Mouse (Mus musculus): ENCODE results near the gene Ntmt1. TPM values are rescaled to one million over a fixed set of nuclear protein-coding genes. Genes with fewer than 3 reads are reported as not detected.

Ntmt1 gene
- polyA plus RNA-seq, 1 experiment from 2014 or later = 102 TPM

DNA sequence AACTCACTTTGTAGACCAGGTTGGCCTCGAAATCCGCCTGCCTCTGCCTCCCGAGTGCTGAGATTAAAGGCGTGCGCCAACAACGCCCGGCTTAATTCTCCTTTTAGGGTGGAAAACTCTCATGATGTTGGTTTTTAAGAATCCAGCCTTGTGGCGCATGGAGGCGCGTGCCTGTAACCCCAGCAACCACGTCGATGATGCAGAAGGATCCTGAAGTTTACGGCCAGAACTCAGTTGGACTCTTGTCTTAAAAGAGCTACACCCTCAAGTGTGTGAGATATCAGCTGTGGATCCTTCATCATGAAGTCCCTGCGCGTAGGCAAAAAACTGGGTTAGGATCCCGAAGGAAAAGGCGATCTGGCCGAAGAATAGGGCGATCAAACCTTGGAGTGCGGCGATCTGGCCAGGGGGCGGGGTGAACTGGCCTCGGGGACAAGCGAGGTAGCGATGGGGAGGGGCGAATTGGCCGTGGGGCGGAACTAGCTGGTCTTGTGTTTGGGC, 429 bp upstream of the Ntmt1 start:
- ATAC-seq (ENCODE audit: low FRiP score) = peak; percentile 38
- 5% methylated on average over 28 of the region's 28 CpGs for whole genome bisulfite sequencing

DNA sequence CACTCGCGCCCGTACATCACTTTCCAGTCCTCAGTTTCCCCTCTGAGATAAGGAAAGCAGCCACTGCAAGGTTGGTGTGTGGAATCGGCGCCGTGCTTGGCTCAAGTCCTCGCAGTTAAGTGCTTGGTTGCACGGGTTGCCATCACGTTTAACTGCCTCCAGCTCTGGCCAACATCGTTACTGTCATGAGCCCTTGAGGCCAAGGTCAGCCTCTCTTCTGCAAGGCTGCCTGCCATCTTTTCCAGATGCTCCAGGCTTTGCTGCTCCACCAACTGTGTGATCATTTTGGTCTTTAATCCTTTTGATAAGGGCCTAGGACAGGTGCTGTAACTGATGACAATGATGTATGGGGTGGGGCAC, 650 bp downstream of the Ntmt1 start:
- H3K36me3 ChIP-seq = peaks cover 14% of the 10 kb centered on the region
- peaks cover 27% of the 10 kb centered on the region for H3K4me1 ChIP-seq
- peak overlapping the region; percentile 79 for H3K4me2 ChIP-seq (replicated peaks)
- 6% methylated on average over 10 of the region's 10 CpGs for WGBS
- H3K9ac ChIP-seq = peak overlapping the region; percentile 94
- H3K27ac ChIP-seq = peak overlapping the region; percentile 84
- H3K4me3 ChIP-seq = peak overlapping the region; percentile 80
- ATAC-seq (ENCODE audit: low FRiP score) = no peak
- no peaks in the 10 kb centered on the region for H3K9me3 ChIP-seq (replicated peaks)
- peaks cover 6% of the 10 kb centered on the region for H3K27me3 ChIP-seq

More for the DNA sequence above, 429 bp upstream of the Ntmt1 start:
- H3K4me3 ChIP-seq = peak overlapping the region; percentile 80
- peaks cover 3% of the 10 kb centered on the region; the same call in 1 of the 2 replicates for H3K36me3 ChIP-seq
- H3K9ac ChIP-seq = peak overlapping the region; percentile 94
- peak overlapping the region; percentile 84 for H3K27ac ChIP-seq
- H3K27me3 ChIP-seq = peaks cover 16% of the 10 kb centered on the region
- peak overlapping the region; percentile 79 for H3K4me2 ChIP-seq (replicated peaks)
- H3K9me3 ChIP-seq (replicated peaks) = no peaks in the 10 kb centered on the region
- H3K4me1 ChIP-seq = peaks cover 27% of the 10 kb centered on the region

DNA sequence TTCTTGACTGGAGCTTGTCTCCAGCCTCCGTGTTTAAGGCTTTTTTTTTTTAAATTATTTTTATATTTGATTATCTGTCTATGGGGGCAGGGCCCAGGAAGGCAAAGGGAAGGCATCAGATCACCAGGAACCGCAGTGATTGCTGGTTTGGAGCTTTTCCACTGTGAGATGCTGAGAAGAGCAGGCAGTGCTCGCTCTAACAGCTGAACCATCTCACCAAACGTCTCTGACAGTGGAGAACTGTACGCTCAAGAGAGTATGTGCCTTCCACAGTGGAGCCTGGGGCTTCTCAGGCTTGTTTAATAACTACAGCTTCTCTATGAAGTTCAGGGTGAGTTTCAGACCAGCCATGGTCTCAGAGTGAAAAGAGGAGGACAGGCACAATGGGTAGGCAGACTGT, 1.9 kb downstream of the Ntmt1 start:
- H3K27me3 ChIP-seq = no peaks in the 10 kb centered on the region
- H3K4me1 ChIP-seq = peaks cover 27% of the 10 kb centered on the region
- peak overlapping the region; percentile 79 for H3K4me2 ChIP-seq (replicated peaks)
- peaks cover 26% of the 10 kb centered on the region for H3K36me3 ChIP-seq
- no peak overlapping the region; the same call in 1 of the 2 replicates for H3K9ac ChIP-seq
- H3K9me3 ChIP-seq (replicated peaks) = no peaks in the 10 kb centered on the region
- no peak for ATAC-seq (ENCODE audit: low FRiP score)
- H3K27ac ChIP-seq = no peak overlapping the region
- 87% methylated on average over 5 of the region's 5 CpGs for WGBS
- peak overlapping the region; percentile 14; the same call in 1 of the 2 replicates for H3K4me3 ChIP-seq

DNA sequence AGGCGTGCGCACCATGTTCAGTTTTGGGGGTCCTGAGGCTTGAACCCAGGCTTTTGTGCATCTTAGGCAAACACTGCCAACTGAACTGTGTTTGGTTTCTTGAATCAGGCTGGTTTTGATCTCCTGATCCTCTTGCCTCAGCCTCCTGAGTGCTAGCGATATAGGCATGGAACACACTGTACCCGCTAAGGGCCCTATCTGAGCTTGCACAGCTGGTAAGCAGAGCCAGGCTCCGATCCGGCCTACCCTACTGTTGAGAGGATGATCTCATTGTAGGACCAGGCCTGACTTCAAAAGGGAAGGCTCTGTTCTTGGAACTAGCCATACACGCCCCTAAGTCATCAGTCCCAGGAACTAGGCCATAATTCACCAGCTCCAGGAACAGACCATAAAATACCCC, 2.9 kb downstream of the Ntmt1 start:
- Histone ChIP-seq H3K4me1 (peaks cover 27% of the 10 kb centered on the region), H3K9me3 (replicated peaks) (no peaks in the 10 kb centered on the region), H3K9ac (no peak overlapping the region), H3K4me3 (no peak overlapping the region), H3K36me3 (peaks cover 37% of the 10 kb centered on the region), H3K27me3 (no peaks in the 10 kb centered on the region), H3K4me2 (replicated peaks) (no peak overlapping the region), H3K27ac (no peak overlapping the region)
- WGBS = 95% methylated on average over 7 of the region's 7 CpGs
- no peak for ATAC-seq (ENCODE audit: low FRiP score)

DNA sequence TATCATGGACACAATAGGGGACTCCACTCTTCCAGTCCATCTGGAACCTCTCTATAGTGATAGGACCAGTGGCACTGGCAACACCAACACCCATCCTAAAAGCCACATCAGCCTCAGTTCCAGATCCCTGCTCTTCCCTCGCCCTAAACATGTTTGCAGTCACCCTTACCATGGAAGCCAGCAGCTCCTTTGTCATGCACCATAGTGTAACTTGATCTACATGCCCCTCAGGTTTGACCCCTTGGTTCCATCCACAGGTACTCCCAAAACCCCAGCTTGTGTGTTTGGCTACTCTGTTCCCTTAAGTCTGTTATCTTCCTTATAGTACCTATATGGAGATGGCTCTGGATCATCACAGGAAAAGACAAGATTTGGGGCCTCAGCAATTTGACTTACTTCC, 8.8 kb downstream of the Ntmt1 start:
- peaks cover 83% of the 10 kb centered on the region for H3K36me3 ChIP-seq

DNA sequence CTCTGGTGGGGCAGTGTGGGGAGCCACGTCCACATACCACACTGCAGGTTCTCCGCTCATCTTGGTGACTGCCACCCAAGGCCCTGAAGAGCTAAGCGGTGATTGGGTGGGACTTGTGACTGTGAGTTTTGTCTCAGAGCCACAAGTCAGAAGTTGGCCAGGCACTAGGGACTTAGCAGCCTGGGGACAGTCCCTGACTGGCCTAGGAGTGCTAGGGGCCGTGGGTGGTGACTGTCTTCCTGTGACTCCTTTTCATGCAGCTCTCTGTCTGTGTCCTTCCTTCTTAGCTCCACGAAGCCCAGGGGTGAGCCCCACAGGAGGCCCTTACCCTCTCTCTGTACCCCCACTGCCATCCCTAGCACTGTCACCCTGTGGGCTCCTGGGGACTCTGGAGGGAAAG, 12.2 kb downstream of the Ntmt1 start:
- no peaks in the 10 kb centered on the region for H3K9me3 ChIP-seq (replicated peaks)
- H3K27ac ChIP-seq = no peak overlapping the region
- peaks cover 88% of the 10 kb centered on the region for H3K36me3 ChIP-seq
- H3K27me3 ChIP-seq = no peaks in the 10 kb centered on the region
- no peak overlapping the region for H3K4me3 ChIP-seq
- WGBS = 94% methylated on average over 5 of the region's 5 CpGs
- peaks cover 15% of the 10 kb centered on the region for H3K4me1 ChIP-seq
- H3K9ac ChIP-seq = no peak overlapping the region
- no peak for ATAC-seq (ENCODE audit: low FRiP score)
- H3K4me2 ChIP-seq (replicated peaks) = no peak overlapping the region

More for the DNA sequence above, 8.8 kb downstream of the Ntmt1 start:
- Histone ChIP-seq H3K4me2 (replicated peaks) (no peak overlapping the region), H3K4me1 (no peaks in the 10 kb centered on the region), H3K4me3 (no peak overlapping the region), H3K27me3 (no peaks in the 10 kb centered on the region), H3K9me3 (replicated peaks) (no peaks in the 10 kb centered on the region), H3K9ac (no peak overlapping the region), H3K27ac (no peak overlapping the region)
- no peak for ATAC-seq (ENCODE audit: low FRiP score)
- 95% methylated on average over 1 of the region's 1 CpGs for WGBS

DNA sequence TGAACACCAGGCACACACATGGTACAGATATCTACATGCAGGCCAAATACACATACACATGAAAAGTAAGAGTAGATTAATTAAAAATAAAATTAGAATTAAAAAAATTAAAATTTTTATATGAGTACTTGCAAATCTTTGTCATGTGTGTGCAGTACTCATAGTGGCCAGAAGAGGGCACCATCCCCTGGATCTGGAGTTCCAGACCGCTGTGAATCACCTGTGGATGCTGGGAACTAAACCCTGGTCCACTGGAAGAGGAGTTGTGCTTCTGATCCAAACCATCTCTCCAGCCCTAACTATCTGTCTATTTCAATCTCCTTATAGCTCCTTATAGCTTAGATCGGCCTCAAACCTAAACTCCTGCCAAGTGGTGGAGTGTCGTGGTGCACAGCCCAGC, 13.4 kb downstream of the Ntmt1 start:
- no peak overlapping the region for H3K4me3 ChIP-seq
- H3K9ac ChIP-seq = no peak overlapping the region
- no peaks in the 10 kb centered on the region for H3K9me3 ChIP-seq (replicated peaks)
- peaks cover 15% of the 10 kb centered on the region for H3K4me1 ChIP-seq
- H3K27me3 ChIP-seq = no peaks in the 10 kb centered on the region
- H3K36me3 ChIP-seq = peaks cover 88% of the 10 kb centered on the region
- H3K4me2 ChIP-seq (replicated peaks) = no peak overlapping the region
- no peak overlapping the region; the same call in 1 of the 2 replicates for H3K27ac ChIP-seq
- WGBS = 98% methylated on average over 3 of the region's 3 CpGs
- ATAC-seq (ENCODE audit: low FRiP score) = no peak

DNA sequence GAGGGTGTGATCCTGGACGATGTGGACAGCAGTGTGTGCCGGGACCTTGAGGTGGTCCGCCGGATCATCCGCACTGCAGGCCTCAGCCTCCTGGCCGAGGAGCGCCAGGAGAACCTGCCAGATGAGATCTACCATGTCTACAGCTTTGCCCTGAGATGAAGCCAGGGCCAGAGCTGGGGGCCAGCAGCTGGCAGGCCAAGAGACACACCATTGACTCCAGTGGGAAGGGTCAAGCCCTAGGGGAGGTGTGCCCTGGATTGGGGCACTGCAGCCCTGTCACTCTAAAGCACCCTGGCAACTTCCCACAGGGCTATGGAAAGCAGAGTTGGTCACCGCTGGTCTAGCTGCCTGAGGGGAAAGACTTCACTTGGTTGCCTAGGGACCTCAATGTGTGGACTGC, 14.8 kb downstream of the Ntmt1 start:
- whole genome bisulfite sequencing = 90% methylated on average over 8 of the region's 8 CpGs
- Histone ChIP-seq H3K36me3 (peaks cover 88% of the 10 kb centered on the region), H3K9ac (no peak overlapping the region), H3K27ac (peak overlapping the region; percentile 55), H3K4me1 (peaks cover 28% of the 10 kb centered on the region), H3K4me3 (no peak overlapping the region), H3K9me3 (replicated peaks) (no peaks in the 10 kb centered on the region), H3K27me3 (no peaks in the 10 kb centered on the region), H3K4me2 (replicated peaks) (no peak overlapping the region)
- ATAC-seq (ENCODE audit: low FRiP score) = no peak

DNA sequence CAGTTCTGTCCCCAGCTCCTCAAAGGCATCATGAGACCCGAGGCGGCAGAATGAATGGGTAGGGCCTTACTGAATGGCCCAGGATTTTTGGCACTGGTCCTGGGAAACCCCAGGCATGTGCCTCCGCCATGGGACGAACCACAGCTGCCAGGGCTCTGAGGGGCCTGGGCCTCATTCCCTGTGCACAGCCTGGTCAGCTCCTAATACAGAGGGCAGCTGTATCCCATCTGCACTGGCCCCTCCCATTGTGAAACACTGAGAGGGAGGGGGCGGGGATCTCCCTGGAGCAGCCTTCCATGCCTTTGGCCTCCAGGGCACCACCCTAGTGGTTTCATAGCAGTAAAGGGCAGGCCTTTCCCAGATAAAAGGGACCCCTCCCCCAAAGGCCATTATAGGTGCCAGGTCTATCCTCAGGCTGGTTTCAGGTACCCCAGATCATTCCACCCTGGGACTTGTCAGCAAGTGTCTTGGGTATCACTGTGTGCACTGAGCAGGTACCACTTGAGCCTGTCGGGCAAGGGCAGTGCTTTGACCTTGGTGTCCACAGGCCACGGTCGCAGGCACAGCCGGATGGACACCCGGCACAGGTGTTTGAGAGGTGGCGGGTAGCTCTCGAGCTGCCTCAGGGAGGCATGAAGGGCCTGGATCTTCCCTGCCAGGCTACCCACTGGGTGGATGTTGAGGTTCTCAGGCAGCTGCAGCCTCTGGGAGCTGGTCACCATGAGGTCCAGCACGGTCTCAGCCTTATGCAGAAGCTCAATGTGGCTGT, 15.9 kb downstream of the Ntmt1 start:
- no peaks in the 10 kb centered on the region for H3K27me3 ChIP-seq
- WGBS = 72% methylated on average over 13 of the region's 13 CpGs
- H3K4me2 ChIP-seq (replicated peaks) = no peak overlapping the region
- H3K27ac ChIP-seq = peak overlapping the region; percentile 55; the same call in 1 of the 2 replicates
- peaks cover 29% of the 10 kb centered on the region for H3K4me1 ChIP-seq
- no peaks in the 10 kb centered on the region for H3K9me3 ChIP-seq (replicated peaks)
- peaks cover 79% of the 10 kb centered on the region for H3K36me3 ChIP-seq
- H3K9ac ChIP-seq = no peak overlapping the region
- no peak overlapping the region for H3K4me3 ChIP-seq
- peak; percentile 56; the same call in 1 of the 2 replicates for ATAC-seq (ENCODE audit: low FRiP score)

DNA sequence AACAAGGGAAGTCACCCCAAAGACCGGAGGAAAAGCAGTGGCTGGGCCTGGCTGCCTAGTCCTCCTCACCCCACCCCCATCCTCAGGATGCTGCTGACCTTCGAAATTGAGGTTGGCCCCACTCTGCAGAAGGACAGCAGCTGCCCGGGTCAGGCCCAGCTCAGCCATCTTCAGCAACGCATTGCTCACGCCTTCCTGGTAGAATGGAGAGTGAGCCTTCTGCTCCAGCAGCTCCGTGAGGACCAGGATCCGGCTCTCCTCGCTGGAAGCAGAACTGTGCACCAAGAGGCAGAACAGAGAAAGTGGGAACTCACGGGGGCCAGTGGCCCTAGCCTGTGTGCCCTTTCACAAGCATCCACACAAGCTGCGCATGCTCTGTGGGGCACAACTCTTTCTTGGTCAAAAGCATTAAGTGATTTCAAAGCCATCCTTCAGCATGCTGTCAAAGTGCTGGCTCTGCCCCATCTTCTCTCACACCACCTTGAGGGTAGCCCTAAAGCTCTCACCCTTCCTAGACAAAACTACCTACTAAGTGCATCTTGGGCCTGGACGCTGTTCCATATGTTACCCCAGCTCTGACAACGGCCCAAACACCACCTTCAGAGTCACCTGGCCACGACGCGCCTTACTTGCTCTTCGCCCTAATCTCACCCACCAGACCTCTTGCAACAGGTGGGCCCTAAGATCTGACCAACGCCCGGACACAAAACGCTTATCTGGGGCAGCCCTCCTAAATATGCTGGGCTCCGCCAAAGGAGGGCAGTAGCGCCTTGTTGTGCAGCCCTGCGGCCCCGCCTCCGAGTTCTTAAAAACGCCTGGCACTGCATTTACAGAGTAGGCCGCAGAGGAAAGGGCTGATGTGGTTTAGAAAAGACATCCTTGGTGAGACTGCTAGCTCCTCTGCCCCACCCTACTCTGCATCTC, 19.5 kb downstream of the Ntmt1 start:
- peak overlapping the region; percentile 92 for H3K9ac ChIP-seq
- H3K4me1 ChIP-seq = peaks cover 29% of the 10 kb centered on the region
- no peaks in the 10 kb centered on the region for H3K27me3 ChIP-seq
- WGBS = 36% methylated on average over 26 of the region's 26 CpGs
- H3K4me2 ChIP-seq (replicated peaks) = peak overlapping the region; percentile 97
- peak overlapping the region; percentile 92 for H3K4me3 ChIP-seq
- H3K36me3 ChIP-seq = peaks cover 44% of the 10 kb centered on the region
- peak overlapping the region; percentile 75; the same call in 1 of the 2 replicates for H3K27ac ChIP-seq
- ATAC-seq (ENCODE audit: low FRiP score) = no peak
- no peaks in the 10 kb centered on the region for H3K9me3 ChIP-seq (replicated peaks)

DNA sequence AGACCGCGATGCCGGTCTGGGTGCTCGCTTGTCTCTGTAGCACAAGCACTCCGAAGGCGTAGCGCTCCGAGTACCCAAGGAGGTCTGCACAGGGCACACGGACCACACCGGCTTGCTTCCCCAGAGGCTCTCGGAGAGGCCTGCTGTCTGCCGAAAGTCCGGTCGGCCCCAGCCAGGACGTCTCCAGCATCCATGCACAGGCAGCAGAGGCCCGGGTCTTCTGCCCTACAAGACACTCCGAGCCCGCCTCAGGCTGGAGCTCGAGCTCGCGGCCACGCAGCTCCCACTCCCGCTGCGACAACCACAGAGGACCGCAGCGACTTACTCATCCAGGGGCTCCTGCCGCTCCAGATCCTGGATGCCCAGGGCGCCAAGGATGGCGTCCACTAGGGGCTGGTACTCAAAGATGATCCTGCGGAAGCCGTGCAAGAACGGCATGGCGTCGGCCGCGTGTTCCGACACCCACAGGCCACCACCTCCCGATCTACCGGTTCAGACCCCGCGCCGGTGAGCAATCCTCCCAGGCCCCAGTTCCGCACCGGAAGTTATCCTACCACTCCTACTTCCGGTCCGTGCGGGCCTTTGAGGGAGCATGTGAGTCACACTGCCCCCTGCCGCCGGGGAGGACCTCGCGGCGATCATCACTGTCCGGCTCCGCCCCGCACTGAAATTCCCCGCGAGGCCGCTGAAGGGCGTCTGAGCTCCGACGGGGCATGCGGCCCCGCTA, 20.3 kb downstream of the Ntmt1 start:
- Histone ChIP-seq H3K27me3 (no peaks in the 10 kb centered on the region), H3K9me3 (replicated peaks) (no peaks in the 10 kb centered on the region), H3K27ac (peak overlapping the region; percentile 75; the same call in 1 of the 2 replicates), H3K9ac (peak overlapping the region; percentile 92), H3K36me3 (peaks cover 36% of the 10 kb centered on the region), H3K4me3 (peak overlapping the region; percentile 92), H3K4me1 (peaks cover 23% of the 10 kb centered on the region), H3K4me2 (replicated peaks) (peak overlapping the region; percentile 97)
- under 1% methylated on average over 63 of the region's 63 CpGs for WGBS
- ATAC-seq (ENCODE audit: low FRiP score) = peak; percentile 80
